Mouse (Mus musculus): ENCODE results near the gene Tex36. TPM values are rescaled to one million over a fixed set of nuclear protein-coding genes. Genes with fewer than 3 reads are reported as not detected.

The Tex36 gene
- not detected in 2 replicates for polyA plus RNA-seq (2016; fragmentation: Nextera tagmentation; extraction: Ambion mirVana)

DNA sequence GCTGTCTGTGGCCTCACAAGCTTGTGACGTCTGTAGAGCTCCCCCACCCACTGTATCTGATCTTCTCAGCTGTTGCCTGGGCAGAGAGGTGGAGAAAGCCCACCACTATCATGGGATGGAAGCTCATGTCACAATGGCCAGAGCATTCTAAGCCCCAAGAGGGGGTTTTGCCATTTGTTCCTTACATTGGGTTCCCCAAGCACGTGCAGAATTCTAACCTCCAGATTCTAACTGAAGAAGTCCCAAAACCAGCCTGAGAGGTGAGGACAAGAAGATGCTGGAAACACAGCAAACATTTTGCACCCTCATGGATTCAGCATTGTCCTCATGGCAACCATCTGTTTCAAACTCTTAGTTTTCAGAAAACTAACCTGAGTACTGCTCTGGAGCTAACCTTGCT is at the start of gene Tex36:
Gene Tex36 (minus strand): TSS at position 101 of the 400 bp plus-strand sequence.
- 73% methylated on average over 2 of the region's 2 CpGs for WGBS
- no peak within 1 kb of the TSS for H3K4me3 ChIP-seq
- no peak within 1 kb of the TSS for H3K27ac ChIP-seq
- no peaks in the 10 kb centered on the region for H3K27me3 ChIP-seq (ENCODE audit: poor library complexity, severe bottlenecking)
- H3K4me1 ChIP-seq, result peaks cover 9% of the 10 kb centered on the region
- no peaks in the 10 kb centered on the region for H3K36me3 ChIP-seq (replicated peaks)
- H3K9me3 ChIP-seq, result no peaks in the 10 kb centered on the region
- no peak for DNase-seq (ENCODE audit: extremely low spot score, low spot score)

DNA sequence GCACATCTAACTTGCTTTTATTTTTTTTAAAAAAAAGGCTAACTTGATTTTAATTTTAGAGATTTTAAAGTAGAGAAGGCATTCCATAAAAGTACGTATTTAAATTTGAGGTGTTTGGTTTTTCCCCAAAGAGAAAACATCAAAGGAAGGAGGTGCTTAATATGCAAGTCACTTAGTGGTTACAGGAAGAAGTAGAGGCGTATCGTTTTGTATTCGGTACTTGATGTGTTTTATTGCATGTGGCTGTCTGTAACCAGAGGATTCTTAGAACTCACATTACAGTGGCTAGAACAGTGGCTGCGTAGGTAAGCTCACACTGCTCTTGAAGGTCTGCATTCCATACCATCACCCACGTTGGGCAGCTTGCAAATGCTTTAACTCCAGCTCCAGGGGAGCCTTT is 43.8 kb upstream of the Tex36 start:
- Histone ChIP-seq H3K9me3 (no peaks in the 10 kb centered on the region), H3K27ac (no peak overlapping the region), H3K4me3 (no peak overlapping the region), H3K4me1 (no peaks in the 10 kb centered on the region), H3K36me3 (replicated peaks) (peaks cover 100% of the 10 kb centered on the region), H3K27me3 (ENCODE audit: poor library complexity, severe bottlenecking) (no peaks in the 10 kb centered on the region)
- WGBS, result 92% methylated on average over 6 of the region's 6 CpGs
- no peak for DNase-seq (ENCODE audit: extremely low spot score, low spot score)

DNA sequence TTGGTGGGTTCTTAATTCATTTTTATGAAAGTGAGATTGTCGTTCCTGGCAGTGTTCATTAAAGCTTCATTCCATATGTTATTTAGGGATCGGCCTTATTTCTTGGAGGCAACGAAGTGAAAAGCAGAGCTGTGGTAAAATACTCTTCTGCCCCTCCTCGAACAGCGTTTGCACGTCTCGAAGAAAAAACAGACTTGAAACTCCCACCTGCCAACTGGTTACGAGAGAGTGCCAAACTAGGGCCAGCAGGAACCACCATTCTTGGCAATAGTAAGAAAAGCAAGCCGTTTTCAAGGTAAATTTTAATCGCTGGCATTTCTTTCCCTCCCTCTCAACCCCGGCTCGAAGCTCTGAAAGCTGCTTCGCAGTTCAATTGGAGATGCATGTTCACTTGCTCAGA is 36.9 kb upstream of the Tex36 start:
- WGBS, result 92% methylated on average over 13 of the region's 13 CpGs
- H3K4me3 ChIP-seq, result peak overlapping the region; percentile 95; the same call in 1 of the 2 replicates

DNA sequence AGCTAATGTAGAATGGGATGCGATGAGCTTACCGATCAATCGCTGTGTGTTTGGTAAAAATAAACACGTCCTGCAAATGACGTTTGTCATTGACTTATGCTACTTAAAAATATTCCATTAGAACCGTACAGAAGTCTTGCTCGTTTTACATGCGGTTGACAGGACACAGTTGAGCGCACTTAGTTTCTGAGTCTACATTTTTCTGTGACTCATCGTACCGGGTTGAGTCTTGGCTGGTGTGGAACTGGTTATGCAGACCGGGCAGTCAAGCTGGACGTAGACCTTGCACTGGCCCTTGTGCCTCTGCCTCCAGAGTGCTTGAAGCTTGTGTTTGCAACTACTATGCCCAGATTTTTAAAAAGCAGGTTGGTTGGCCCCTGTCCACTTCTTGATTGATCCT is 36.3 kb upstream of the Tex36 start:
- Histone ChIP-seq H3K36me3 (replicated peaks) (peaks cover 43% of the 10 kb centered on the region), H3K4me1 (peaks cover 13% of the 10 kb centered on the region), H3K4me3 (peak overlapping the region; percentile 95), H3K9me3 (no peaks in the 10 kb centered on the region), H3K27ac (peak overlapping the region; percentile 92; the same call in 1 of the 2 replicates), H3K27me3 (ENCODE audit: poor library complexity, severe bottlenecking) (no peaks in the 10 kb centered on the region)
- no peak for DNase-seq (ENCODE audit: extremely low spot score, low spot score)
- WGBS, result 23% methylated on average over 13 of the region's 13 CpGs

More for the DNA sequence above, 36.9 kb upstream of the Tex36 start:
- H3K36me3 ChIP-seq (replicated peaks), result peaks cover 48% of the 10 kb centered on the region
- no peaks in the 10 kb centered on the region for H3K27me3 ChIP-seq (ENCODE audit: poor library complexity, severe bottlenecking)
- H3K27ac ChIP-seq, result no peak overlapping the region
- DNase-seq (ENCODE audit: extremely low spot score, low spot score), result no peak
- no peaks in the 10 kb centered on the region for H3K9me3 ChIP-seq
- peaks cover 13% of the 10 kb centered on the region for H3K4me1 ChIP-seq

DNA sequence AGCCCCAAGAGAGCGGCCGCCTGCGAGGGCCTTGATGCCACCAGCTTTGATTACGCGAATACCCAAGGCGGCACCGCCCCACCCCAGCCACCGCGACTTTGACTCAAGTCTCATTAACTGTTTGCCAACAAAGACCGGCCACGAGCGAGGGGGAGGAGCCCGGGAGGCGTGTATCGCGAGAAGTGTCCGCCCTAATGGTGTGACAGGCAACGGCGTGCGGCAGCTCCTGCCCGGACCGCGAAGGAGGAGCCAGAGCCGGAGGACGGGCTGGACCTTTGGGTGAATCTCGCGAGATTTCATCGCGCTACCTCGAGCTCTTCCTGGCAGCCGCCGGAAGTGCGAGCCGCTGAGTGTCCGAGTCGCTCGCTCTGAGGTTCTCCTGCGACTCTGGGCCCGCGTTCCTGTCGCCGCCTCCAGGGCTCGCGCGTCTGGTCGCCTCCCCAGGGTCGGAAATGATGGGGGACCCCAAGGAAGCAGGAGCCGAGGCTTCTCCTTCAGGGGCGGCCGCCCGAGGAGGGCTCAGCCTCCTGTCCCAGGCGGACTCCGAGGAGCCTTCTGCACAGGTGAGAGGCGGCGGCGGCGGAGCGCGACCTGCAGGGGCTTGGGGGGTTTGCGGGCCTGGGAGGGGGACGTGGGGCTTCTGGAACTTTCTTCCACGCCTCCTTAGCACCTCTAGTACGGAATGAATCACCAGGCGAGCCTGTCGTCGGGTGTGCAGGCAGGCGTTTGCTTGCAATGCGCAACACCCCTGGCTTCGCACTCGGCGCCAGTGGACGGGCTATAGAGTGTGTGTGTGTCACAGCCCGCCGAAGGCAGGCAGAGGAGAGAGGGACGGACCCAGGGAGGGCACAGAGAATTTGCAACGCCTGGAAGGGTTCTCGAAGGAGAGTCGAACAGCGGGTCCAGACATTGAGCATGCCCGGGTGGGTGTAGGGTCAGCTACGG is 35.7 kb upstream of the Tex36 start, which contains the start of gene Edrf1:
Gene Edrf1 (plus strand): TSS at position 183 of the 945 bp plus-strand sequence.
- peak within 1 kb of the TSS; percentile 92 for H3K27ac ChIP-seq
- H3K4me1 ChIP-seq, result peaks cover 13% of the 10 kb centered on the region
- H3K36me3 ChIP-seq (replicated peaks), result peaks cover 37% of the 10 kb centered on the region
- no peaks in the 10 kb centered on the region for H3K9me3 ChIP-seq
- no peaks in the 10 kb centered on the region for H3K27me3 ChIP-seq (ENCODE audit: poor library complexity, severe bottlenecking)
- peak; percentile 99 for DNase-seq (ENCODE audit: extremely low spot score, low spot score)
- under 1% methylated on average over 81 of the region's 81 CpGs for WGBS
- peak within 1 kb of the TSS; percentile 95 for H3K4me3 ChIP-seq

DNA sequence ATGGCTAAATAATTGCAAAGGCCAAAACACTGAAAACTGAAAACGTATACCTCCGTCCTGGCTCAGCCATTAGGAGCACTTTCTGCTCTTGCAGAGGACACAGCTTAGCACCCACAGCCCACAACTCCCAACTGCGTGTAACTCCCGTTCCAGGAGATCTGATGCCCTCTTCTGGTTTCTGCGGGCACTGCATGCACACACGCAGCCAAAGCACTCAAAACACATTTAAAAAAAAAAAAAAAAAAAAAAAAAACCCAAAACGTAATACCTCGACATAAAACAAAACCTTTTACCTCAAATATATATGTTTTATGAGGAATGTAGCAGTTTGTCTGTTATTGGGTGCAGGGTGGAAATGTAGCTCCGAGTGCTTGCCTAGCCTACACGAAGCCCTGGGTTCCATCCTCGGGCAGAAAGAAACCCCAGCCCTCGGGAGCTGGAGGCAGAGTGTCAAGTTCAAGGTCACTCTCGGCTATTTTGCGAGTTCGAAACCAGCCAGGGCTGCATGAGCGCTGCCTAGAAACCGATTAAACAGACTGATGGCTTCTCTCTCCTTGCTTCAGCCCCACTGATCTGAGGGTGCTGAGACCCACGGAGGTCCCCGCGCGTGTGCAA is 34.9 kb upstream of the Tex36 start:
- H3K4me1 ChIP-seq, result peaks cover 13% of the 10 kb centered on the region
- WGBS, result 2% methylated on average over 21 of the region's 21 CpGs
- peak overlapping the region; percentile 92 for H3K27ac ChIP-seq
- peak overlapping the region; percentile 95 for H3K4me3 ChIP-seq
- peaks cover 29% of the 10 kb centered on the region for H3K36me3 ChIP-seq (replicated peaks)
- no peaks in the 10 kb centered on the region for H3K9me3 ChIP-seq
- DNase-seq (ENCODE audit: extremely low spot score, low spot score), result peak; percentile 86
- H3K27me3 ChIP-seq (ENCODE audit: poor library complexity, severe bottlenecking), result no peaks in the 10 kb centered on the region

DNA sequence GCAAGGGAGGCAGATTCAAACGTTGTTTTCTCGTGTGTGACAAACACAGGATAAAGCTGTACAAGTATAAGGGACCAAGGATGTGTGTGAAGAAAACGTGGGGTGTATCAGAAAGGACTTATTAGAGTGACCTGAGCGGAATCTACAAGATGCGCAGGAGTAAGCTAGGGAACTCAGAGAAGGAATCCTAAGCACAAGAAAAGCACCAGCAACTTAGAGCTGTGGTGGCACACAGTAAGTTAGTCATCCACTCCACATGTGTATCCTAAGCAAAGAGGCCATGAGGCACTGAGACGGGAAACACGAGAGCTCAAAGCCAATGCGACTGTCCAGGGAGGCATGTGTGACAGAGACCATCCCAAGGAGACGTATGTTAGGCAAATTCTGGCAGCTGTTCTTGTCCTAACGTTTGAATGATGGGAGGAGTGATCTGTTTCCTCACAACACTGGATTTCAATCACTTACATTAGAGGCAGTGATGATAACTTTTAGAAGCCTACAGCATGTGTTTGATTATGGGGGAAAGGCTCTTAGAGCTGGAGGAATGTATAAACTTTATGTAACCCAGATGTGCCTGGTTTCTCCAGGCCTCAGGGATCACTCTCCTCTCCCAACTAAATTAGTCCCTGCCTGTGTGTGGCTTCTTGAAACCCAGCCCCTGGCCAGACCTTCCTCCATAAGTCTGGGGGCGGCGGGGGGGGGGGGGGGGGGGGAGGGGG is 33.1 kb upstream of the Tex36 start:
- peak; percentile 26 for DNase-seq (ENCODE audit: extremely low spot score, low spot score)
- no peaks in the 10 kb centered on the region for H3K27me3 ChIP-seq (ENCODE audit: poor library complexity, severe bottlenecking)
- H3K4me3 ChIP-seq, result no peak overlapping the region
- WGBS, result 62% methylated on average over 10 of the region's 12 CpGs
- H3K9me3 ChIP-seq, result no peaks in the 10 kb centered on the region
- H3K27ac ChIP-seq, result peak overlapping the region; percentile 62
- peaks cover 13% of the 10 kb centered on the region for H3K4me1 ChIP-seq
- peaks cover 12% of the 10 kb centered on the region for H3K36me3 ChIP-seq (replicated peaks)

DNA sequence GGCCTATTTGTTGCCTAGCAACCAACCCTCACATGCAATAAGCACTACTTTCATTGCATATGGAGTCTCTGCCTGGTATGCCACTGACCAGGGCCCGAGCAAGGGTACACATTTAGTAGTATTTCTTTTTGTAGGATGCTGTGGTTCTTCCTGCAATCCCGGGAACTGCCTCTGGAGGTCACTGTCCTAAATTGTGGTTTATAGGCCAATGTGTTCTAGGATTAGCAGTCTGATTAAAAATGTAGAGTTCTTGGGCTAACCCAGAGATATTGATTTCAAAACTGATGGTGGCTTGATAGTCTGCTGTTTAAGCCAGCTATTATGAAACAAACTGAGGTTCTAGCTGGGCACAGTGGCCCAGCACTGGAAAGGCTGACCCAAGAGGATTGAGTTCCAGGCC is 30.5 kb upstream of the Tex36 start:
- Histone ChIP-seq H3K27ac (no peak overlapping the region), H3K36me3 (replicated peaks) (no peaks in the 10 kb centered on the region), H3K9me3 (no peaks in the 10 kb centered on the region), H3K4me1 (no peaks in the 10 kb centered on the region), H3K27me3 (ENCODE audit: poor library complexity, severe bottlenecking) (no peaks in the 10 kb centered on the region), H3K4me3 (no peak overlapping the region)
- WGBS, result 31% methylated on average over 2 of the region's 2 CpGs
- DNase-seq (ENCODE audit: extremely low spot score, low spot score), result peak; percentile 51

DNA sequence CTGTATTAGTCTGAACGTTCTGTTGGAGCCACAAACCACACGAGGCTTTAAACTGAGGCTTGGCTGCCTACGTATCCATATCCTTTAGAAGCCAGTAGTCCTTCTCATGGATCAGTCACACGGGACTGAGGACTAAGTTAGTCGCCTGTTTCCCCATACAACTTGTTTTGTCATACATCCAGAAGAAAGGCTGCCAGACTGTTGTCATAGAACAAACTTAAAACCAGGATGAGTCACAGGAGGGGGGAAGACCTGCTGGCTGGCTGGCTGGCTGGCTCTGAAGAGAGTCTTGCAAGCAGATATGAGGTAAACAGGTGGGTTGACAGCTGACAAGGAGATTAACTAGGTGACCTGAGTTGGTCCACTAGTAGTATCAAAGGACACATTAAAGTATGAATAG is 28.9 kb upstream of the Tex36 start:
- WGBS, result 86% methylated on average over 5 of the region's 5 CpGs
- H3K4me1 ChIP-seq, result no peaks in the 10 kb centered on the region
- H3K9me3 ChIP-seq, result no peaks in the 10 kb centered on the region
- no peak overlapping the region for H3K4me3 ChIP-seq
- H3K27ac ChIP-seq, result no peak overlapping the region
- no peak for DNase-seq (ENCODE audit: extremely low spot score, low spot score)
- H3K36me3 ChIP-seq (replicated peaks), result no peaks in the 10 kb centered on the region
- no peaks in the 10 kb centered on the region for H3K27me3 ChIP-seq (ENCODE audit: poor library complexity, severe bottlenecking)

DNA sequence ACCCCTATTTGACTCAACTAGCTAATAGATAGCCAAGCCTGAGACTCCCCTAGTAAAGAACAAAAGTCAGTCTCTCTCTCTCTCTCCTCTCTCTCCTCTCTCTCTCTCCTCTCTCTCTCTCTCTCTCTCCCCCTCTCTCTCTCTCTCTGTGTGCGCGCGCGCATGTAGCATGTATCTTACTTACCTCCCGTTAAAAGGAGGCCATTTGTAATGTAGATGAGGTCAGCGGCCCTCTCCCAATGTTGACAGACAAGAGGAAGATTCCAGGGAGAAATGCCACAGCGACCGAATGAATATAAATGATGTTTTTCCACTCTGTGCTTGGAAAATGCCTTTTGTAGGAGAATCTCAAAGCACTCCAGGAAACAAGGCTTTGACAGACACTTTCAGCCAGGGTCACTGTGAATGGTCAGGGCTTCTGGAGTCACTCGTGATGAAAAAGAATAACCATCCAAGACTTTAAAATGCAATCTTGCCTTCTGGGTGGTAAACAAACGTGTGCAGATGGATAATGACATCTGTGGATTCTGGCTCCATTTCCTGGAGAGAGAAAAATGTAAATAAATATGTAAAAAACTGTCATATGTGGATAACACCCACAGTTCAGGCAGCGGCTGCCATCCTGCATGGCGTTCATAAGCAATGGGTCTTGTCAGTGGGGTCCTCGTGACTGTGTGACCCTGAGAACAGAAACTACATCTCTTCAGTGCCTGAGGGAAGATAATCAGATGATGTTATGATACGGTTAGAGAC is 25.4 kb upstream of the Tex36 start:
- DNase-seq (ENCODE audit: extremely low spot score, low spot score), result no peak
- WGBS, result 75% methylated on average over 14 of the region's 14 CpGs

DNA sequence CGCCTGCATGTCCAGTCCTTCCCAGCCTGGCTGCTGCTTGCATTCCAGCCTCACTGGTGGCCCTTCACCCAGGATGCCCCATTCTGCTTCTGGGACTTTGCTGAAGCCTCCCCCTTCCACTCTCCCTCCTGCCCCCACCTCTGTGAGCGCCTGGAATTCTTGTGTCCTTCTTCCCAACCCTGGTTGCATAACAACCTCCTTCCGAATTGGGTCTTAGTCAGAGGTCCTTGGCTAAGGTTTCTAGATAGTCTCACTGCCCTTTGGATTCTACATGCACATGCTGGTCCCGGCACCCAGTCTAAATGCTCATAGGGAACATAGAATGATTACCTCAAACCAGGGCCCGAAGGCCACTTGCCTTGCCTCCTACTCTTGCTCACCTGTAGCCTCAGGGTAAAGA is 21.3 kb upstream of the Tex36 start:
- Histone ChIP-seq H3K36me3 (replicated peaks) (no peaks in the 10 kb centered on the region), H3K4me1 (no peaks in the 10 kb centered on the region), H3K27me3 (ENCODE audit: poor library complexity, severe bottlenecking) (no peaks in the 10 kb centered on the region), H3K4me3 (no peak overlapping the region), H3K27ac (no peak overlapping the region), H3K9me3 (no peaks in the 10 kb centered on the region)
- no peak for DNase-seq (ENCODE audit: extremely low spot score, low spot score)
- WGBS, result 89% methylated on average over 5 of the region's 5 CpGs

More for the DNA sequence above, 25.4 kb upstream of the Tex36 start:
- H3K27me3 ChIP-seq (ENCODE audit: poor library complexity, severe bottlenecking), result no peaks in the 10 kb centered on the region
- no peaks in the 10 kb centered on the region for H3K36me3 ChIP-seq (replicated peaks)
- no peak overlapping the region for H3K4me3 ChIP-seq
- H3K4me1 ChIP-seq, result no peaks in the 10 kb centered on the region
- no peaks in the 10 kb centered on the region for H3K9me3 ChIP-seq
- H3K27ac ChIP-seq, result no peak overlapping the region

DNA sequence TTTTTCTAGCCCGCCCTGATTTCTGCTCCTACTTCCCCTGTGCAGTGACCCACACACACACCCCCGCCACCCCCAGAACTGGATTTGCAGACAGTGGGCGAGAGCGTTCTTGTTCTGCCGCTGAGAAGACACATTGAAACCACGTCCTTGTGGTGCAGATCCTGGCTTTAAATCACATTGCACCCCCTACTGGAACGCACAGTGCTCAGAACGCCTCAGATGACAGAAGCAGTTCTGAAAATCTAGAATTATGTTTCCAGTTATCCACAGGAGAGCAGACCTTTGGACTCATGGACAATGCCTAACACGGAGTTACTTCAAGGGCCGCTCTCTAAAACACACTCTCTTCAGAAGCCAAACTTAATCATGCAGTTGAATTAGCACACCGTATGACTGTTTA is 18.8 kb upstream of the Tex36 start:
- 69% methylated on average over 11 of the region's 11 CpGs for WGBS
- H3K27ac ChIP-seq, result no peak overlapping the region
- no peak overlapping the region for H3K4me3 ChIP-seq
- no peaks in the 10 kb centered on the region for H3K9me3 ChIP-seq
- DNase-seq (ENCODE audit: extremely low spot score, low spot score), result no peak
- no peaks in the 10 kb centered on the region for H3K4me1 ChIP-seq
- H3K27me3 ChIP-seq (ENCODE audit: poor library complexity, severe bottlenecking), result no peaks in the 10 kb centered on the region
- no peaks in the 10 kb centered on the region for H3K36me3 ChIP-seq (replicated peaks)

All from forebrain, embryonic 10.5 days (tissue).